Comparison of ENCODE assay signal across 9 mouse cellular contexts in genomic region chr6:34710848-34711247, GRCm38 (mm10).
DNase-seq lines count a peak whose midpoint lies in the region; ATAC-seq and TF ChIP-seq lines count a peak whose summit lies in the region.
"Had no signal": no experiment of that assay in that cellular context is flagged by ENCODE, and none has a peak within 500 bp of the region (broad histone marks: within the 10 kb centered on the region; RNA-seq: fewer than 3 reads in every experiment).

No protein-coding gene starts in this region.

- peak overlapping the region; percentile 54 for H3K4me3 ChIP-seq in heart, embryonic 11.5 days (ENCODE audit: low read depth, low read length)
- H3K4me3 ChIP-seq in cerebellum, adult 2 months (replicated peaks; ENCODE audit: insufficient read depth, low read depth, low read length), result peak overlapping the region; percentile 94
- peak overlapping the region; percentile 50; the same call in 1 of the 2 replicates for H3K4me3 ChIP-seq in hindbrain, embryonic 11.5 days (ENCODE audit: low read depth, low read length)
- peak overlapping the region; percentile 45 for H3K4me3 ChIP-seq in midbrain, embryonic 11.5 days (ENCODE audit: low read depth, low read length)

- no peak for DNase-seq in heart, adult 8-10 months (ENCODE audit: low spot score)
- peak; percentile 32 to 35 for DNase-seq in cerebellum, adult 2 months
- DNase-seq in hindbrain, embryonic 11.5 days (ENCODE audit: low spot score), result peak; percentile 21
- DNase-seq in midbrain, embryonic 11.5 days (ENCODE audit: low spot score, missing footprints), result no peak
- DNase-seq in urinary bladder, adult 2 months (ENCODE audit: low spot score), result no peak
- no peak for DNase-seq in adrenal gland, adult 18-20 months (ENCODE audit: low spot score in 2 of 2)
- DNase-seq in retina, postnatal 1 day, result no peak

- peak overlapping the region; percentile 78 for H3K4me2 ChIP-seq in heart, embryonic 11.5 days
- H3K4me2 ChIP-seq in hindbrain, embryonic 11.5 days (replicated peaks; ENCODE audit: low read depth, low read length), result peak overlapping the region; percentile 59
- peak overlapping the region; percentile 69 for H3K4me2 ChIP-seq in midbrain, embryonic 11.5 days

- no peaks in the 10 kb centered on the region for H3K36me3 ChIP-seq in heart, embryonic 11.5 days (ENCODE audit: control insufficient read depth, insufficient read depth, low read length)
- H3K36me3 ChIP-seq in hindbrain, embryonic 11.5 days (ENCODE audit: control insufficient read depth, insufficient read depth, low read length), result no peaks in the 10 kb centered on the region
- H3K36me3 ChIP-seq in midbrain, embryonic 11.5 days (ENCODE audit: control insufficient read depth, insufficient read depth, low read length), result no peaks in the 10 kb centered on the region

- TF ChIP-seq CTCF in cerebellum, adult 2 months (IDR thresholded peaks at IDR 0.05; ENCODE audit: borderline replicate concordance, insufficient read depth, low read depth, low read length), result no peak

- H3K9ac ChIP-seq in heart, embryonic 11.5 days (ENCODE audit: low read depth, low read length), result peak overlapping the region; percentile 89
- H3K9ac ChIP-seq in hindbrain, embryonic 11.5 days (ENCODE audit: low read depth, low read length), result 0 out of 2 replicates have a peak overlapping the region, but pooled peaks have one; percentile 11
- peak overlapping the region; percentile 75 for H3K9ac ChIP-seq in midbrain, embryonic 11.5 days (ENCODE audit: low read length)

- H3K9me3 ChIP-seq in heart, embryonic 11.5 days (replicated peaks; ENCODE audit: control insufficient read depth, low read length), result no peaks in the 10 kb centered on the region
- no peaks in the 10 kb centered on the region for H3K9me3 ChIP-seq in hindbrain, embryonic 11.5 days (ENCODE audit: control insufficient read depth, low read length)
- no peaks in the 10 kb centered on the region for H3K9me3 ChIP-seq in midbrain, embryonic 11.5 days (ENCODE audit: control insufficient read depth, low read length)

- 0 out of 2 replicates have a peak overlapping the region, but pooled peaks have one; percentile 91 for H3K27ac ChIP-seq in heart, embryonic 11.5 days (ENCODE audit: low read depth, low read length)
- 0 out of 2 replicates have a peak overlapping the region, but pooled peaks have one; percentile 33 for H3K27ac ChIP-seq in cerebellum, adult 2 months (ENCODE audit: insufficient read depth, low read length)
- H3K27ac ChIP-seq in hindbrain, embryonic 11.5 days (ENCODE audit: low read depth, low read length), result no peak overlapping the region
- H3K27ac ChIP-seq in midbrain, embryonic 11.5 days (ENCODE audit: low read depth, low read length), result no peak overlapping the region

- H3K4me1 ChIP-seq in heart, embryonic 11.5 days (ENCODE audit: control insufficient read depth, insufficient read depth, low read length), result peaks cover 58% of the 10 kb centered on the region
- H3K4me1 ChIP-seq in cerebellum, adult 2 months (ENCODE audit: control insufficient read depth, insufficient read depth, low read length), result peaks cover 11% of the 10 kb centered on the region
- H3K4me1 ChIP-seq in hindbrain, embryonic 11.5 days (replicated peaks; ENCODE audit: control insufficient read depth, insufficient read depth, low read length), result peaks cover 13% of the 10 kb centered on the region
- peaks cover 16% of the 10 kb centered on the region for H3K4me1 ChIP-seq in midbrain, embryonic 11.5 days (ENCODE audit: control insufficient read depth, insufficient read depth, low read length)

- WGBS in heart, embryonic 11.5 days (ENCODE audit: insufficient replicate concordance), result 32% methylated on average over 5 of the region's 5 CpGs
- WGBS in cerebellum, adult 2 months, result 26% methylated on average over 5 of the region's 5 CpGs
- WGBS in hindbrain, embryonic 11.5 days, result 48% methylated on average over 5 of the region's 5 CpGs
- 49% methylated on average over 5 of the region's 5 CpGs for WGBS in midbrain, embryonic 11.5 days

- TF ChIP-seq POLR2A in cerebellum, adult 2 months (IDR thresholded peaks at IDR 0.05; ENCODE audit: borderline replicate concordance, insufficient read depth, low read length), result no peak

- no peak for ATAC-seq in heart, embryonic 11.5 days (replicated peaks; ENCODE audit: insufficient number of reproducible peaks, low FRiP score, low TSS enrichment)
- ATAC-seq in hindbrain, embryonic 11.5 days (ENCODE audit: low FRiP score), result no peak
- no peak for ATAC-seq in midbrain, embryonic 11.5 days (ENCODE audit: low FRiP score)

- no peaks in the 10 kb centered on the region for H3K27me3 ChIP-seq in heart, embryonic 11.5 days (ENCODE audit: control insufficient read depth, insufficient read depth, low read length)
- no peaks in the 10 kb centered on the region for H3K27me3 ChIP-seq in cerebellum, adult 2 months (ENCODE audit: control insufficient read depth, insufficient read depth, low read length)
- H3K27me3 ChIP-seq in hindbrain, embryonic 11.5 days (ENCODE audit: control insufficient read depth, insufficient read depth, low read length), result no peaks in the 10 kb centered on the region
- no peaks in the 10 kb centered on the region for H3K27me3 ChIP-seq in midbrain, embryonic 11.5 days (ENCODE audit: control insufficient read depth, insufficient read depth, low read length)
- H3K27me3 ChIP-seq: CH12.LX had no signal

Comparison
In these comparisons a context has a peak if more than half of its experiments do, and no peak if none do; other contexts are left out.
1. H3K27ac ChIP-seq: peak in heart, embryonic 11.5 days (single experiment) and cerebellum, adult 2 months (single experiment); none in hindbrain, embryonic 11.5 days (single experiment) and midbrain, embryonic 11.5 days (single experiment).
2. H3K9ac ChIP-seq: peak in every context shown above with its lines; median percentile 89 in heart, embryonic 11.5 days; 75 in midbrain, embryonic 11.5 days; 11 in hindbrain, embryonic 11.5 days.
3. DNase-seq: peak in cerebellum, adult 2 months (2 of 2) and hindbrain, embryonic 11.5 days (single experiment); none in heart, adult 8-10 months (single experiment), midbrain, embryonic 11.5 days (single experiment), urinary bladder, adult 2 months (single experiment), adrenal gland, adult 18-20 months (0 of 2) and retina, postnatal 1 day (single experiment).
4. Peak in every context shown above with its lines, with median percentiles within 50 percentile points of each other: H3K4me2 ChIP-seq and H3K4me3 ChIP-seq.